ENCODE assay signal across 15 mouse cellular contexts in the genomic region with DNA sequence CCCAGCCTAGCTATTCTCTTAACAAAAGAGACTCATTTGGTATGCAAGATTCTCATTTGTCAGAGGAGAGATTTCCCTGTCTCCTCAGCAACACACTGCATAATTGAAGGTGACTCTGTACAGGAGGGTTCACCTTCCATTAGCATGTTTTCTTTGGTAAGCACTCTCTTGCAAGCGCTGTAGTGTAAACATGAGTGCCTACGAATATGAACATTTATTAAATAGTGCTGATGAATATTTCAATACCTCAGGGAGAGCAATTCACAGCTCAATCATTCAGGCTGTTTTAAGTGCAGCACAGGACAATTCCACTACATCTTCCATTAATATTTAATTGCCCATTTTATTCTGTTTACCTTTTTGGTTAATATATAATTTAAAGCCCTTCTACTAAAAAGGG.
DNase-seq lines count a peak whose midpoint lies in the region; ATAC-seq and TF ChIP-seq lines count a peak whose summit lies in the region.
"Had no signal": no experiment of that assay in that cellular context is flagged by ENCODE, and none has a peak within 500 bp of the region (broad histone marks: within the 10 kb centered on the region; RNA-seq: fewer than 3 reads in every experiment).

No protein-coding gene starts in this region.

- no peak for DNase-seq in midbrain, embryonic 11.5 days (ENCODE audit: low spot score, missing footprints)
- DNase-seq in midbrain, embryonic 10.5 days (ENCODE audit: low spot score): no peak
- DNase-seq in midbrain, embryonic 14.5 days: peak; percentile 65
- DNase-seq in retina, postnatal 1 day: peak; percentile 41
- no peak for DNase-seq in right cerebral cortex, postnatal 36 days (ENCODE audit: low spot score in 2 of 2)
- DNase-seq in heart, adult 2 months: no peak
- DNase-seq: adrenal gland, adult 2 months; cerebellum, adult 8-10 months; gastrocnemius, postnatal 25 days; kidney, postnatal 14 days; lung, embryonic 14.5 days had no signal

- no peaks in the 10 kb centered on the region for H3K9me3 ChIP-seq in midbrain, embryonic 11.5 days (ENCODE audit: control insufficient read depth, low read length)
- H3K9me3 ChIP-seq in midbrain, embryonic 10.5 days (replicated peaks): no peaks in the 10 kb centered on the region
- H3K9me3 ChIP-seq in hindbrain, embryonic 12.5 days (replicated peaks): no peaks in the 10 kb centered on the region
- no peaks in the 10 kb centered on the region for H3K9me3 ChIP-seq in midbrain, embryonic 14.5 days (ENCODE audit: control insufficient read depth, low read length)
- H3K9me3 ChIP-seq: G1E; intestine, embryonic 15.5 days; limb, embryonic 15.5 days had no signal

- no peak for TF ChIP-seq POLR2A in heart, adult 2 months (IDR thresholded peaks at IDR 0.05; ENCODE audit: insufficient read depth, low read depth, low read length)

- H3K27me3 ChIP-seq in midbrain, embryonic 11.5 days (ENCODE audit: control insufficient read depth, insufficient read depth, low read length): no peaks in the 10 kb centered on the region
- no peaks in the 10 kb centered on the region for H3K27me3 ChIP-seq in midbrain, embryonic 10.5 days (ENCODE audit: low read depth, poor library complexity, severe bottlenecking)
- no peaks in the 10 kb centered on the region for H3K27me3 ChIP-seq in hindbrain, embryonic 12.5 days
- no peaks in the 10 kb centered on the region for H3K27me3 ChIP-seq in midbrain, embryonic 14.5 days (ENCODE audit: control insufficient read depth, insufficient read depth, low read length)
- H3K27me3 ChIP-seq in heart, adult 2 months (ENCODE audit: control insufficient read depth, insufficient read depth, low read length): no peaks in the 10 kb centered on the region
- H3K27me3 ChIP-seq: intestine, embryonic 15.5 days; limb, embryonic 15.5 days had no signal

- TF ChIP-seq CTCF in heart, adult 2 months (IDR thresholded peaks at IDR 0.05): no peak

- no peak overlapping the region for H3K27ac ChIP-seq in midbrain, embryonic 11.5 days (ENCODE audit: low read depth, low read length)
- H3K27ac ChIP-seq in midbrain, embryonic 10.5 days (replicated peaks): no peak overlapping the region
- no peak overlapping the region for H3K27ac ChIP-seq in hindbrain, embryonic 12.5 days
- no peak overlapping the region for H3K27ac ChIP-seq in midbrain, embryonic 14.5 days (replicated peaks; ENCODE audit: low read depth, low read length)
- H3K27ac ChIP-seq in heart, adult 2 months: no peak overlapping the region
- H3K27ac ChIP-seq: intestine, embryonic 15.5 days; limb, embryonic 15.5 days had no signal

- intact Hi-C loops in heart, adult 2 months (cut with DNase I): no loop called here

- no peak overlapping the region for H3K9ac ChIP-seq in midbrain, embryonic 11.5 days (ENCODE audit: low read length)
- no peak overlapping the region for H3K9ac ChIP-seq in hindbrain, embryonic 12.5 days
- no peak overlapping the region for H3K9ac ChIP-seq in midbrain, embryonic 14.5 days (replicated peaks; ENCODE audit: low read length)
- H3K9ac ChIP-seq in heart, adult 2 months (ENCODE audit: low read depth, low read length): no peak overlapping the region
- H3K9ac ChIP-seq: intestine, embryonic 15.5 days; limb, embryonic 15.5 days; lung, embryonic 14.5 days had no signal

- no peaks in the 10 kb centered on the region for H3K36me3 ChIP-seq in midbrain, embryonic 11.5 days (ENCODE audit: control insufficient read depth, insufficient read depth, low read length)
- no peaks in the 10 kb centered on the region for H3K36me3 ChIP-seq in midbrain, embryonic 10.5 days
- H3K36me3 ChIP-seq in hindbrain, embryonic 12.5 days: no peaks in the 10 kb centered on the region
- no peaks in the 10 kb centered on the region for H3K36me3 ChIP-seq in midbrain, embryonic 14.5 days (ENCODE audit: control insufficient read depth, insufficient read depth, low read length)
- no peaks in the 10 kb centered on the region for H3K36me3 ChIP-seq in heart, adult 2 months (ENCODE audit: control insufficient read depth, insufficient read depth, low read length)
- H3K36me3 ChIP-seq: G1E; intestine, embryonic 15.5 days; limb, embryonic 15.5 days had no signal

- H3K79me2 ChIP-seq in heart, adult 2 months (replicated peaks; ENCODE audit: control insufficient read depth, insufficient read depth, low read length): no peaks in the 10 kb centered on the region

- peak; percentile 75 for ATAC-seq in midbrain, embryonic 11.5 days (ENCODE audit: low FRiP score)
- peak; percentile 85 for ATAC-seq in hindbrain, embryonic 12.5 days (ENCODE audit: low FRiP score)
- ATAC-seq in midbrain, embryonic 14.5 days (ENCODE audit: low FRiP score, low TSS enrichment): peak; percentile 85; the same call in 1 of the 2 replicates
- ATAC-seq: intestine, embryonic 15.5 days had no signal

- H3K4me3 ChIP-seq in midbrain, embryonic 11.5 days (ENCODE audit: low read depth, low read length): no peak overlapping the region
- H3K4me3 ChIP-seq in midbrain, embryonic 10.5 days: no peak overlapping the region
- H3K4me3 ChIP-seq in hindbrain, embryonic 12.5 days: no peak overlapping the region
- no peak overlapping the region for H3K4me3 ChIP-seq in midbrain, embryonic 14.5 days (replicated peaks; ENCODE audit: low read depth, low read length)
- no peak overlapping the region for H3K4me3 ChIP-seq in heart, adult 2 months
- H3K4me3 ChIP-seq: intestine, embryonic 15.5 days; limb, embryonic 15.5 days had no signal

- 63% methylated on average over 2 of the region's 2 CpGs for WGBS in midbrain, embryonic 11.5 days
- 82% methylated on average over 2 of the region's 2 CpGs for WGBS in midbrain, embryonic 10.5 days
- 62% methylated on average over 2 of the region's 2 CpGs for WGBS in hindbrain, embryonic 12.5 days
- 32% methylated on average over 2 of the region's 2 CpGs for WGBS in midbrain, embryonic 14.5 days
- WGBS in heart, adult 2 months: 79% methylated on average over 2 of the region's 2 CpGs

- TF ChIP-seq EP300 in heart, adult 2 months (IDR thresholded peaks at IDR 0.05; ENCODE audit: insufficient read depth, low read depth, low read length): no peak

- H3K4me1 ChIP-seq in midbrain, embryonic 11.5 days (ENCODE audit: control insufficient read depth, insufficient read depth, low read length): no peaks in the 10 kb centered on the region
- H3K4me1 ChIP-seq in midbrain, embryonic 10.5 days: no peaks in the 10 kb centered on the region
- H3K4me1 ChIP-seq in hindbrain, embryonic 12.5 days: 0 out of 2 replicates have a peak, but pooled peaks cover 3% of the 10 kb centered on the region
- peaks cover 6% of the 10 kb centered on the region; the same call in 1 of the 2 replicates for H3K4me1 ChIP-seq in midbrain, embryonic 14.5 days (ENCODE audit: control insufficient read depth, insufficient read depth, low read length)
- no peaks in the 10 kb centered on the region for H3K4me1 ChIP-seq in heart, adult 2 months (ENCODE audit: control insufficient read depth, insufficient read depth, low read length)
- H3K4me1 ChIP-seq: intestine, embryonic 15.5 days; limb, embryonic 15.5 days had no signal

- H3K4me2 ChIP-seq in midbrain, embryonic 11.5 days: no peak overlapping the region
- H3K4me2 ChIP-seq in hindbrain, embryonic 12.5 days (replicated peaks): no peak overlapping the region
- no peak overlapping the region for H3K4me2 ChIP-seq in midbrain, embryonic 14.5 days (ENCODE audit: low read length)
- H3K4me2 ChIP-seq: intestine, embryonic 15.5 days; limb, embryonic 15.5 days; lung, embryonic 14.5 days had no signal

Comparison
In these comparisons a context has a peak if more than half of its experiments do, and no peak if none do; other contexts are left out.
1. DNase-seq: peak in midbrain, embryonic 14.5 days (single experiment) and retina, postnatal 1 day (single experiment); none in midbrain, embryonic 11.5 days (single experiment), midbrain, embryonic 10.5 days (single experiment), right cerebral cortex, postnatal 36 days (0 of 2) and heart, adult 2 months (0 of 2).
2. Peak in every context shown above with its lines, with median percentiles within 50 percentile points of each other: ATAC-seq.